Mouse (Mus musculus) kidney, embryonic 16.5 days (tissue): ENCODE results near the gene Baiap2. TPM values are rescaled to one million over a fixed set of nuclear protein-coding genes. Genes with fewer than 3 reads are reported as not detected.

ENCODE experiments used
- ATAC-seq: fragments of 200-750 bp; cut with Nextera tagmentation; 2 replicates; pipeline ENCODE4 v1.8.0; 2017; ENCODE audit warnings: moderate TSS enrichment; ENCODE audit not compliant: low FRiP score, low TSS enrichment
- H3K27ac ChIP-seq: fragments of 300-500 bp; sonication (generic); 2 replicates; pipeline ENCODE4 v1.5.1; 2014; ENCODE audit warnings: low read length
- H3K27me3 ChIP-seq: fragments of 300-500 bp; sonication (generic); 2 replicates; pipeline ENCODE4 v1.6.1; 2014; ENCODE audit warnings: low read length, control low read depth, mixed read lengths; ENCODE audit not compliant: insufficient read depth
- H3K36me3 ChIP-seq: fragments of 300-500 bp; sonication (generic); 2 replicates; pipeline ENCODE4 v1.6.1; 2014; ENCODE audit warnings: low read length, control low read depth, mixed read lengths; ENCODE audit not compliant: insufficient read depth
- H3K4me1 ChIP-seq: fragments of 300-500 bp; sonication (generic); 2 replicates; pipeline ENCODE4 v1.6.1; 2014; ENCODE audit warnings: low read length, control low read depth, mixed read lengths; ENCODE audit not compliant: insufficient read depth
- H3K4me2 ChIP-seq: fragments of 300-500 bp; sonication (generic); replicated peaks from 2 replicates; pipeline ENCODE4 v1.6.1; 2014; ENCODE audit warnings: low read depth, low read length
- H3K4me3 ChIP-seq: fragments of 300-500 bp; sonication (generic); 2 replicates; pipeline ENCODE4 v1.5.1; 2014; ENCODE audit warnings: mild to moderate bottlenecking, low read length
- H3K9ac ChIP-seq: fragments of 300-500 bp; sonication (generic); replicated peaks from 2 replicates; pipeline ENCODE4 v1.6.1; 2014; ENCODE audit warnings: low read length
- H3K9me3 ChIP-seq: fragments of 300-500 bp; sonication (generic); 2 replicates; pipeline ENCODE4 v1.6.1; 2016; ENCODE audit warnings: low read length, control low read depth
- WGBS: fragments of 180-500 bp; shearing (Covaris S2); extraction: QIAGEN DNeasy Blood & Tissue Kit; methylation state at CpG from one replicate; pipeline ENCODE4 v1.1.7; 2014; 5-methylcytosine and 5-hydroxymethylcytosine counted together
- polyA plus RNA-seq: library from polyadenylated mRNA; unstranded; fragments of >200 nt; fragmentation: Nextera tagmentation; extraction: Ambion mirVana; gene quantifications from 2 replicates; pipeline ENCODE4 v1.2.1, GENCODE M21; 2015

The Baiap2 gene
- polyA plus RNA-seq, 1 experiment from 2014 or later, result 25.3 TPM

DNA sequence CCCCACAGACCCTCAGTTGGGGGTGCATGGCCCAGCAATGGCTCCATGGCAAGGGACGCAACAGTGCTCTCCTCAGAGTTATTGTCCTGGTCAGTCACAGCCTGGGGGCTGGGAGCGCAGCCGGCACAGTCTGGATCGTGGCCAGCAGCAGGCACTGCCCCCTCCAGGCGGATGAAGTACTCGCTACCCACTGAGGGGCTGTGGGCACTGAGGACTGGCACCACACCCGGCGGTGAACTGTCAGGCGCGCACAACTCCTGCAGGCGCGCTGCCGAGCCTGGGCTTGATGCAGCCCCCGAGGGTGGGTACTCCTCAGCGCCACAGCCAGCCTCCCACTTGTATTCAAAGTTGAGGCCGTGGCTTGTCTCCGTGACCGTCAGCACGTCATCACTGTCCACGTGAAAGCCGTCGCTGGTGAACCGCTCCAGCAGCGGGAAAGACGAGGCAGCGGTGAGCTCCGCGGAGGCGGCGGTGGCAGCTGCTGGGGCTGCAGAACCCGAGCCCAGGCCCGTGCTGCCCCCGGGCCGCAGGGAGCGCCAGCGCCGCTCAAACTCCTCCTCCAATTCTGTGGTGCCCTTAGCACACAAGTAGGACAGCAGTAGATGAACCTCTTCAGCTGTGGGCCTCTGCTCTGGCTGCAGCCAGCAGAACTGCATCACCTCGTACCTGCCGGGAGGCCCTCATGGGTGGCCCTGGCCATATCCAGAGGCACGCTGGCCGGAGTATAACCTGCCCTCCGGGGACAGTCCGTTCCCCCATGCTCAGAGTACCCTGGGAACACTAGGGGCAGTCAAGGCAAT lies 69.4 kb downstream of the Baiap2 start:
- H3K27ac ChIP-seq, result no peak overlapping the region
- 0 out of 2 replicates have a peak, but pooled peaks have one; percentile 11 for ATAC-seq
- H3K9me3 ChIP-seq, result no peaks in the 10 kb centered on the region
- 0 out of 2 replicates have a peak, but pooled peaks cover 6% of the 10 kb centered on the region for H3K27me3 ChIP-seq
- peak overlapping the region; percentile 40 for H3K4me2 ChIP-seq
- H3K9ac ChIP-seq, result peak overlapping the region; percentile 44; the same call in 1 of the 2 replicates
- peaks cover 16% of the 10 kb centered on the region for H3K4me1 ChIP-seq
- H3K36me3 ChIP-seq, result no peaks in the 10 kb centered on the region
- WGBS, result 38% methylated on average over 43 of the region's 43 CpGs
- peak overlapping the region; percentile 19 for H3K4me3 ChIP-seq

DNA sequence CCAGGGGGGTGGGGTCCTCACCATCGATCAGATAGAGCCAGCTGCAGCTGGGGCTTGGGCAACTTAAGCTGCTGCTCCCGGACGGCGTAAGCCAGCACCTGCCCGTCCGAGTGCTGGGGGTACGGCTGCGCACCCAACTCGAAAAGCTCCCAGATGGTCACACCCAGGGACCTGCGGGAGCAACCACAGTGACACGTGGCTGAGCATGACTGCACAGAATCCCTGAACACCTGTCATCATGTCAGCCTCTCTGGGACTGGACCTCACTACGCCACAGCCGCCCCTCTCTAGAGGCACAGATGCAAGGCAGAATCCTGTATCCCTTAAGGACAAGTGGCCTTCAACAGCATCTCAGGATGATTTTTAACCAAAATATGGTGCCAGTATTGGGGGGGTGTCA lies 70.1 kb downstream of the Baiap2 start:
- Histone ChIP-seq H3K9ac (no peak overlapping the region; the same call in 1 of the 2 replicates), H3K9me3 (no peaks in the 10 kb centered on the region), H3K27me3 (0 out of 2 replicates have a peak, but pooled peaks cover 6% of the 10 kb centered on the region), H3K36me3 (no peaks in the 10 kb centered on the region), H3K4me3 (no peak overlapping the region), H3K4me2 (no peak overlapping the region; the same call in 1 of the 2 replicates), H3K27ac (no peak overlapping the region), H3K4me1 (peaks cover 16% of the 10 kb centered on the region)
- ATAC-seq, result 0 out of 2 replicates have a peak, but pooled peaks have one; percentile 5
- WGBS, result 82% methylated on average over 13 of the region's 13 CpGs

DNA sequence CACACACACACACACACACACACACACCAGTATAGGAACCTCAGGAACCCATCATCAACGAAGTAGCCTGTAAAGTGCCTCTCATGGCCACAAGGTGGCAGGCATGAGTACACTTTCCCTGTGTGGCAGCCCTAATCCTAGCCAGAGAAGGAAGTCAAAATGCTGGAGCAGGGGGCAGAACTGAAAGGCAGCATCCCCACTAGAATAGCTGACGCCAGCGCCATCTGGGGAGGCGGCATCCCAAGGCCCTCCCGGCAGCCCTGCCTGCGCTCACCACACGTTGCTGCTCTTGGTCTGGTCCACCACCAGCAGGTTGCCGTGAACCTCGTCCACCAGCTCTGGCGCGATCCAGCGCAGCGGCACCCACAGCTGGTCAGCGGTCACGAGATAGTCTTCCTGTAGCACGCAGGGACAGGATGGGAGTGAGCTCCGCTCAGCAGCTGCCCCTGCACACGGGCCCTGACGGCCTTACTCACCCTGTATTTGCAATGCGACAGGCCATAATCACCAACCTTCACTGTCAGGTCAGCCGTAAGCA lies 70.7 kb downstream of the Baiap2 start:
- no peak overlapping the region for H3K27ac ChIP-seq
- no peaks in the 10 kb centered on the region for H3K36me3 ChIP-seq
- peak; percentile 74 for ATAC-seq
- H3K9me3 ChIP-seq, result no peaks in the 10 kb centered on the region
- WGBS, result 10% methylated on average over 21 of the region's 21 CpGs
- peak overlapping the region; percentile 74 for H3K4me2 ChIP-seq
- H3K4me3 ChIP-seq, result peak overlapping the region; percentile 38
- H3K4me1 ChIP-seq, result peaks cover 16% of the 10 kb centered on the region
- peak overlapping the region; percentile 62 for H3K9ac ChIP-seq
- H3K27me3 ChIP-seq, result 0 out of 2 replicates have a peak, but pooled peaks cover 6% of the 10 kb centered on the region

DNA sequence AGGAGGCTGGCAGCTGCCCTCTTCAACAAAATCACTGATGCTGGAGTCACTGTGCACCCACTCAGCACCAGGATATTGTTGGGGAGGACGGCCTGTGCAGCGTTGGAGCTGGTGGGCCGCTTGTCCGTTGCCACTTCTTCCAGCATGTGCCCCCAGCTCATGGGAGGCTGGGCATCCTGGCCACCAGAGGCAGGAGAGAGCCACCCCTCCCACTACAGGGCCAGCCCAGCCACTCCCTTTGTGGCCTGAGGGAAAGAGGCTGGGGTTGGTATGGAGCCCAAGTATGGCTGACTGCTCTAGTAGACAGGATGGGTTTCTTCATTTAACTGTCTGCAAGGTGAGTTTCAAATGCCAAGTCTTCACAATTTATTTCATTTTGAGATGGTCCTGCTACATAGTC lies 72.2 kb downstream of the Baiap2 start:
- WGBS, result 87% methylated on average over 4 of the region's 4 CpGs
- H3K4me2 ChIP-seq, result no peak overlapping the region

DNA sequence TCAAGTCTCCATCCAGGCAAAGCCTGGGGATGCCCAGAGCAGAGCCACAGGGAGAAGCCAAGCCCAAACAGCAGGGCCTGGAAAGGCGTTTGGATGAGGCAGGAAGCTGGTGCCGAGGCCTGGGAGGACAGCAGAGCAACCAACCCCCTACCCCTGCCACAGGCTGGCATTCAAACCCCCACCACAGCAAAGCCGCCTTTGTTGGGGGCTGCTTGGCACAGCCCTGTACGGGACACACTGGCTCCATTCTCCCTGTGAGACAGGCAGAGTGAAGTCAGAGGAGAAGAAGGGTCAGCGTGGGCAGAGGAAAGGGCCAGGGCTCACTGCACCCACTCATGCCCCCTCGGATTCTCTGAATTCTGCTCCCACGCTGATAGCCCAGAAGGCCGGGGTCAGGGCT lies 74.4 kb downstream of the Baiap2 start:
- no peak overlapping the region for H3K9ac ChIP-seq
- H3K27ac ChIP-seq, result no peak overlapping the region
- H3K4me2 ChIP-seq, result no peak overlapping the region
- no peak for ATAC-seq
- H3K9me3 ChIP-seq, result no peaks in the 10 kb centered on the region
- H3K36me3 ChIP-seq, result no peaks in the 10 kb centered on the region
- no peak overlapping the region for H3K4me3 ChIP-seq
- no peaks in the 10 kb centered on the region for H3K27me3 ChIP-seq
- WGBS, result 84% methylated on average over 8 of the region's 8 CpGs
- peaks cover 21% of the 10 kb centered on the region for H3K4me1 ChIP-seq

More for the DNA sequence above, 72.2 kb downstream of the Baiap2 start:
- Histone ChIP-seq H3K9ac (no peak overlapping the region), H3K9me3 (no peaks in the 10 kb centered on the region), H3K4me3 (no peak overlapping the region), H3K4me1 (peaks cover 26% of the 10 kb centered on the region), H3K36me3 (no peaks in the 10 kb centered on the region), H3K27ac (no peak overlapping the region), H3K27me3 (0 out of 2 replicates have a peak, but pooled peaks cover 6% of the 10 kb centered on the region)
- no peak for ATAC-seq

DNA sequence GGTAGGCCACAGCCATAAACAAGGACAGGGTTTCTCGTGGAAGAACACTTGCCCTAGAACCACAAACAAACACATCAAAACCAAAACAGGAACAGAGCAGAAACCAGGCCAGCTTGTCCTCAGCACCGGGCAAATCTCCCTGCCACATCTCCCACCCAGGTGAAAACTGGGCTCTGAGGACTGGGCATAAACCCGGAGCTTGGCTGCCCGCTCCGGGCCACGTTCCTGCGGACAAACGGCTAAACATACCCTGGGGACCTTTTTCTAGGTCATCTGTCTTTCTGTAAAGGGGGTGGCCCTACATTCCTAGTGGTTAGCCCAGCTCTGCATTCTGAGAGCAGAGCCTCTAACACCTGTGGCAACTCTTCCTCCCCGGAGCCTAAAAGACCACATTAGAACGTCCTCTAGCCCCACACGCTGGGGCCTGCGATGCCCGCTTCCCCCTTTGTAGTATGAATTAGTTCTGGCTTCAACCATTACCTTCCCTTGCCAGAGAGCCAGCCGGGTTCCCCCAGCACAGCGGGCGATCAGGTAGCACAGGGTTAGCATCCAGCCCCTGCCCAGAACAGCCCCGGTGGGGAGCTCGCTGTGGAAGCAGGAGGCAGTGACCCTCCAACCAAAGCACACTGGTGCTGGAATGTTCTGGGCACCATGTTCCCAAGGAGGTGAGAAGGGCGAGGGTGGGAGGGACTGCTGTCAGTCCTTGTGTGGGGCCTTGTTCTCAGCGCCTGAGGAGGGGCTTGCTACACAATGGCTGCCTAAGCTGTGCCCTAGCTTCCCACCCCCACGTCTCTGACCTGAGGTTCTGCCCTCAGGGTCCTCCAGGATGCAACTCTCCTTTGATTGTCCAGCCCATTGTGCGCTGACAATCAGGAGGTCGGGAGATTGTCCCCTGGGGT lies 77.2 kb downstream of the Baiap2 start:
- Histone ChIP-seq H3K4me2 (no peak overlapping the region), H3K27me3 (no peaks in the 10 kb centered on the region), H3K36me3 (no peaks in the 10 kb centered on the region), H3K9me3 (no peaks in the 10 kb centered on the region), H3K4me3 (no peak overlapping the region), H3K27ac (no peak overlapping the region), H3K9ac (no peak overlapping the region), H3K4me1 (peaks cover 12% of the 10 kb centered on the region)
- no peak for ATAC-seq
- WGBS, result 62% methylated on average over 23 of the region's 23 CpGs

DNA sequence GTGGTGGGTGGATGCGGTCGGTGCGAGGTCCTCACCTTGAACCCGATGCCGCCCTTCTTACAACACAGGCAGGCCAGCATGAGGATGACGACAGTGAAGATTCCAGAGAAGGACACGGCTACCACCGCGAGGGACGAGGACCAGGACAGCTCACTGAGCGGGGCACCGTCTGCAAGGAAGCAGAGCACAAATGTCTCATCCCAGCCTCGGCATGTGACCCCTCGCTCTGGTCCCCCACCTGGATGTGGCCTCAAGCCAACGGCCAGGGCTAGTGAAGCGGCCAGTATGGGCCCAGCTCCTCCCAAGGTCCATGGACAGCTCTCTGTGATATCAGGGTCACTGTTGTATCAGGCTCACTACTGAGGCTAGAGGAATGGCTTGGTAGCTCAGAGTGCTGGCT lies 78.8 kb downstream of the Baiap2 start:
- 90% methylated on average over 16 of the region's 16 CpGs for WGBS
- Histone ChIP-seq H3K27me3 (no peaks in the 10 kb centered on the region), H3K9me3 (no peaks in the 10 kb centered on the region), H3K4me3 (no peak overlapping the region), H3K4me1 (peaks cover 12% of the 10 kb centered on the region), H3K27ac (no peak overlapping the region), H3K36me3 (no peaks in the 10 kb centered on the region), H3K4me2 (no peak overlapping the region), H3K9ac (no peak overlapping the region)
- ATAC-seq, result no peak

DNA sequence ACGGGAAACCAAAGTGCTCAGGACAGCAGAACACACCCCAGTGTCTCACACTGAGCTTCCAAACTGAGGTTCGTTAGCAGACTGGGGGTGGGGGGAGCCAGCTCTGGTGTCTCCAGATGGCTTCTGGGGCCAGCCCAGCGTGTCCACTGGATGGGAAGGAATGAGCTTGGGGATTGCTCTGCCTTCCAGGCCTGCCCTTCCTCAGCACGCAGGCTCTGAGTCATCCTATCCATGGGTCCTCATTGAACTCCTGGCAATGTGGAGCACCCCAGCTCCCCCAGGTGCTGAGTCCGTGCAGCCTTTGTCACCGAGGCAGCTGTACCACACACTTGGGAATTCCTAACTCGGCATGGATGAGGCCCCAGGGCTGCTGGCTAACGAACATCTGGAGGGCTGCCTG lies 79.7 kb downstream of the Baiap2 start:
- Histone ChIP-seq H3K4me3 (no peak overlapping the region), H3K4me1 (peaks cover 12% of the 10 kb centered on the region), H3K27ac (no peak overlapping the region), H3K9ac (no peak overlapping the region), H3K27me3 (no peaks in the 10 kb centered on the region), H3K4me2 (no peak overlapping the region), H3K9me3 (no peaks in the 10 kb centered on the region), H3K36me3 (no peaks in the 10 kb centered on the region)
- WGBS, result 62% methylated on average over 8 of the region's 8 CpGs
- ATAC-seq, result no peak

DNA sequence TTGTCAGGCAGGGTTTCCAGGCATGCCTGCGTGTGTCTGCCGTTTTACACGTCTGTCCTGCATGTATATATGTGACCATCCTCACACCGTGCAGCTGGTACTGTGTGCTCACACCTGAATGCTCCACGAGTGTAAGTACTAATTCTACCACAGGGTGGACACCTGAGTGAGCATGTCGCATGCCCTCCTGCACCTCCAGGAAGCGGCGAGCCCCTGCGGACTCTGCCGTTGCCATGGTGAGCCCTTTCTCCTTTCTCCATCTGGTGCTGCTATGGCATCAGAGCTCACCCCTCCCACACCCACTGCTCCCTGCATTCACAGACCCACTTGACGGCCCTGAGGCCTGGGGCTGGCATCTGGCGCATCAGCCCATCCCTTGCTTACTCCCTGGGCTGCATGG lies 80.3 kb downstream of the Baiap2 start:
- WGBS, result 62% methylated on average over 12 of the region's 12 CpGs
- no peak overlapping the region for H3K27ac ChIP-seq
- no peak overlapping the region for H3K4me3 ChIP-seq
- H3K27me3 ChIP-seq, result no peaks in the 10 kb centered on the region
- H3K9me3 ChIP-seq, result no peaks in the 10 kb centered on the region
- no peaks in the 10 kb centered on the region for H3K36me3 ChIP-seq
- ATAC-seq, result no peak
- H3K4me1 ChIP-seq, result peaks cover 12% of the 10 kb centered on the region
- no peak overlapping the region for H3K9ac ChIP-seq
- no peak overlapping the region for H3K4me2 ChIP-seq
